Mouse (Mus musculus): Measurements from ENCODE around the gene Grk6.

GRCm38 (mm10) chr13:55468851-55469560 is 24.1 kb downstream of the Grk6 start:
- TF ChIP-seq CTCF (IDR thresholded peaks at IDR 0.05; ENCODE audit: extremely low read depth, insufficient read depth, low read length): no peak
- TF ChIP-seq POLR2A (IDR thresholded peaks at IDR 0.05; ENCODE audit: extremely low read depth, insufficient read depth, low read length): no peak

All from cortical plate, adult 2 months (tissue).